Mouse (Mus musculus): ENCODE data around the gene Fut4.
"Not testable (repeated sequence)": the region's sequence is repeated elsewhere in the genome, so short reads cannot be mapped to it uniquely, and the experiment has no call there.

Fut4 gene

DNA sequence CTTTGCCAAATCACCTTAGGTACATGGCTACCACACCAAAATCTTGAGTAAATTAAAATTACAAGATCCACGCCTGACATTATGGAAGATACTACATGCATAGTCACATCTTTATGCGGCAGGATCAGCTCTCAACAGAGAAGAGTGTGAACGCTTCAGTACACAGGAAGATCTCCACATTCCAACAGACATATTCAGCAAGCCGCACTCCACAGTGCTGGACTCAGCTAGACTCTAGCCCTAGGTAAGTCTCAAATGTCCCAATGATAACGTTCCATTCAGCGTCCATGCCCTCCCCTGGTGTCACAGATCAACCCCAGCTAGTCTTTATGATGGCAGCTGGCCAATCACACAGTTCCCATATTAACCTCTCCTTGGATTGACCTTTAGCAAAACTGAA, 26.2 kb downstream of the Fut4 start:
- no peak for DNase-seq (ENCODE audit: low read depth, low spot score)

- no peak for DNase-seq (ENCODE audit: low read depth, low spot score)
Observed at GRCm38 (mm10) chr9:14724755-14725420, 27.3 kb downstream of the Fut4 start.

DNA sequence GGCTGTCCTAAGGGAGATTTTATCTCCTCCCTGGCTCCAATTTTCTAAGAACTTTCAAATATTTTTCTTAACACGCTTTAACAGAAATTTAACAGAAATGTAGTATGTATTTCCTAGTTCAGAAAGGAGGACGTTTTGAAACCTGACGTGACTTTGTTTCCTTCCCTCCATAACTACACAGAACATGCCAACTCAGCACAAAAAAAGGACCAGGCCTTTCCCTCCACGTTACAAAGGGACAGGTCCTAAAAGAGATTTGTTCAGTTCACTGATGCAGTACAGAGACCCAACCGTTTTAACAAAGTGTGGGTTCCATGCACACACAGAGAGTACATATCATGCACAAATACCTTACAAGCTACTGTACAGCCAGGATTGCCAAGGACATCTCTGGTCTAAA, 30.6 kb downstream of the Fut4 start:
- no peak for DNase-seq (ENCODE audit: low read depth, low spot score)

DNA sequence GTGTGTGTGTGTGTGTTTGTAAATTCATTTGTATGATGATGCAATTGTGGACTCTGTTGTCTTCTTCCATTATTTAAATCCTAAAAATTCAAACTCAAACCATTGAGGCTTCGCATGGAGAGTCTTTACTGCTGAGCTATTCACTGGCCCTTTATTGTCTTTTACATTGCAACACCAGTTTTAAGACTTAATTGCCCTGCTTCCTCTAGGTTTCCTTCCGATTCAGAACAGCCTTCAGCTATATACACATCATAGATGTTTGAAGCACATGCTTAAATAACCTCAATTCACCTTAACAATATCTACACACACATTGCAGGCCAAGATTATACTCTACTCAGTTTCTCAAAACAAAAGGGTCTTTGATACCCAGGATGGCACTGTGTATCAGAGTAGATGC, 31.8 kb downstream of the Fut4 start:
- no peak for DNase-seq (ENCODE audit: low read depth, low spot score)

- DNase-seq (ENCODE audit: low read depth, low spot score), result no peak
Observed at GRCm38 (mm10) chr9:14718332-14718691, 33.9 kb downstream of the Fut4 start.

GRCm38 (mm10) chr9:14717689-14718331, 34.4 kb downstream of the Fut4 start:
- no peak for DNase-seq (ENCODE audit: low read depth, low spot score)

- DNase-seq (ENCODE audit: low read depth, low spot score), result no peak
Observed at GRCm38 (mm10) chr9:14715258-14715657, 36.9 kb downstream of the Fut4 start.

GRCm38 (mm10) chr9:14710910-14711309, 41.3 kb downstream of the Fut4 start:
- DNase-seq (ENCODE audit: low read depth, low spot score), result no peak

DNA sequence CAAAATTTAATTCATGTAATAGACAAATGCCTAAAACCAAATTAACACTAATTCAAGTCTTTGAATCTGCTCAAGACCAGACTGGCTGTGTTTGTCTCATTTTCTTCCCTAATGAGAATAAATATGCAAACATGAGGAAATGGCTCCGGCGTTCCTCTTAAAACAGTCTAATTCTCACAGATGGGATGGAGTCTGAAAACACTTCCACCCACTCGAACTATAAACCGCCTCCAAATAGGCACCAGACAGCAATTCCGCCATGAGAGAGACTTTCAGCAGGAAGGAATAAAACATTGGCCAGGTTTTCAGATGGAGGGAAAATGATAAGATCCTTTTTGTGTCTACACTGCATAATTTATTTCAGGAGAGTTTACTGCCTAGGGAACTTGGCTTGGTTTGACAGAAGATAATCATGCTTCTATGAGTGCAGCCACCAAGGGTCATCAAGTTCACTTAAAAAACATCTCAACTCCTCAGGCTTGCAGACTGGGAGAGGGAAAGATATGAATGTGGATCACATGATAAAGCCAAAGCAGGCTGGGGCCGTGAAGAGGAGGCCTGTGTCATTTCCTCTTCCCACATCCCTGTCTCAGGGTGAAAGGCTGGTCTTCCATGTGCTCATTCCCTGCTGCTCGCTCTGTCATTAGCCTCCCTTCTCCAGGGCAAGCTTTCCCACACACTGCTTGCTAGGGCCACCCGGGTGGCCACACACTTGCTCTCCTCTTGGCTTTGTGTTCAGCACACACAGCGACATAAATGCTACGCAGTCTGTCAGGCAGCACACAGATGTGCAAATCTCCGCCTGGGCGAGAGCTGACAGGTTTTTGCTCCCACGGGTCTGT, 46.7 kb downstream of the Fut4 start:
- DNase-seq (ENCODE audit: low read depth, low spot score), result no peak

DNA sequence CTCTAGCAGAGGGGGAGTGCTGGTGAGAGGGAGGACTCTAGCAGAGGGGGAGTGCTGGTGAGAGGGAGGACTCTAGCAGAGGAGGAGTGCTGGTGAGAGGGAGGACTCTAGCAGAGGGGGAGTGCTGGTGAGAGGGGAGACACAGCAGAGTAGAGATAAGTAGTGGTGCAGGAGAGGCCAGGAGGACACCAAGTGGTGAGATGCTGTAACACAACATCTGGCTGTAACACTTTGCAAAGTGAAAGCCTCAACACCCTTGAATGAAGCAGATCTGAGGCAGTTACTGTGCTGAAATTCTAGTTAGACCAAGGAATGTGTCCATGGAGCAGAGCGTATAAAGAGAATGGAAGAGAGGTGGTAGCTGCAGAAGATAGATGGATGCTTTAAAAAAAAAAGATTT, 51.4 kb downstream of the Fut4 start:
- DNase-seq (ENCODE audit: low read depth, low spot score), result not testable (repeated sequence)

DNA sequence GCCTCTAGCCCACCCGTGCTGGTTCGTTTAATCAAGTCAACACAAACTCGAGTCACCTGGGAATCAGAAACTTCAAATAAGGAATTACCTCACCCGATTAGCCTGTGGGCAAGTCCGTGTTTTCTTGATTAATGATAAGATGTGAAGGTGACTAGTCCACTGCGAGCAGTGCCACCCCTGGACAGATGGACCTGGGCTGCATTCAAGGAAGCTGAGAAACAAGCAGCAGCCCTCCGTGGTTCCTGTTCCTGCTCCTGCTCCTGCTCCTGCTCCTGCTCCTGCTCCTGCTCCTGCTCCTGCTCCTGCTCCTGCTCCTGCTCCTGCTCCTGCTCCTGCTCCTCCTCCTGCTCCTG, 52.9 kb downstream of the Fut4 start:
- no peak for DNase-seq (ENCODE audit: low read depth, low spot score)

DNA sequence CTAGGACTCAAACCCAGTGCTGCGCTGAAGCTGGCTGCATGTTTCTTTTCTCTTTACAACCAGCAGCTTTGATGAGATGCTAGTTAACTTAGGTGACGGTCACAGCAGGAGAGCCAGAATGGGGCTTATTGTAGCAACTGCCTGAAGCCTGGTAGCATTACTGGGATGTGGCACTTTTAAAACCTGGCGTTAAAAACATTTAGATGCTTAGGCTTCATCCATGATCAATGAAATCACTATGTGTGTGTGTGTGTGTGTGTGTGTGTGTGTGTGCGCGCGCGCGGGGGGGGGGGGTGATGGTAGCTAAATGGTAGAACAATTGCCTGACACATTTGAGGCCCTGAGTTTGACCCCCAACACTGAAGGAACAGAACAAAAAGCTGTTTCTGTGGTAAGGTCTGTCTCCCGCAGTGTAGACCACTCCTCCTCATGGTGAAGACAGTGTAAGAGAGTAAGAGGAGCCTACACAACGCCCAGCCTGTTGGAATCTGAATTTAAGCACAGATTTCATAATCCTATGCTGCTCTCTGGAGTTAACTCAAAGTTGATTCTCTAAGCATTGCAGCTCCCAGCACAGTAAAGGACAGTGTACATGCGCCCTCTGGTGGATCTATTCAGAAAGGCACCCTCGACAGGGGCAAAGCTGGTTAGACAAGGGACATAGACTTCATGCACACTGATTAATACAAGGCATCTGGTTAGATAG, 53.5 kb downstream of the Fut4 start:
- peak; percentile 39 for DNase-seq (ENCODE audit: low read depth, low spot score)

Data from WW6 (cell line).